Mouse (Mus musculus) B cell, adult (primary cell): ENCODE measurements around the gene Sash3. TPM values are rescaled to one million over a fixed set of nuclear protein-coding genes. Genes with fewer than 3 reads are reported as not detected.

Experiments
- total RNA-seq: library from RNA; stranded (reverse); gene quantifications from 4 replicates; pipeline ENCODE4 v1.2.4, GENCODE M21; 2023; ENCODE audit not compliant: inconsistent age

Sash3 gene
- 192 to 211 TPM (median 201 TPM) in 4 replicates for total RNA-seq

DNA sequence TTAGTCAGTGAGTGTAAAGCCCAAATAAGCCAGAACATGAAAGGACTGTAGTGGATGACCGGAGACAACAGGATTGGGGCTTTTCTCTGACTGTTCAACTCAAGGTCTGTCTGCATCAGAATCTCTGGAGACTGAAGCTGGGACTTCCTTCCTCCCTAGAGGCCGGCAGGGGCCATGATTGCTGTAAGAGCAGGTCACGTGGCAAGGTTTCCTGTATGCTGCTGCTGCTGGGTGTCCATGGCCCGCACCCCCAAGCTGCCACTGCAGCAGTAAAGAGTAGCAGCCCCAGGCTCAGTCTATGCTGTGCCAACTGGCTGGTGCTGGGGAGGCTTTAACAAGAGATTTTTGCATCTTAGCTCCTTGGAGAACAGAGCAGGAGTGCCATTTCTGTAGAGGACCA, at the start of gene Sash3:
Gene Sash3, plus strand, starts transcription at position 175 of the 400 bp plus-strand sequence.

DNA sequence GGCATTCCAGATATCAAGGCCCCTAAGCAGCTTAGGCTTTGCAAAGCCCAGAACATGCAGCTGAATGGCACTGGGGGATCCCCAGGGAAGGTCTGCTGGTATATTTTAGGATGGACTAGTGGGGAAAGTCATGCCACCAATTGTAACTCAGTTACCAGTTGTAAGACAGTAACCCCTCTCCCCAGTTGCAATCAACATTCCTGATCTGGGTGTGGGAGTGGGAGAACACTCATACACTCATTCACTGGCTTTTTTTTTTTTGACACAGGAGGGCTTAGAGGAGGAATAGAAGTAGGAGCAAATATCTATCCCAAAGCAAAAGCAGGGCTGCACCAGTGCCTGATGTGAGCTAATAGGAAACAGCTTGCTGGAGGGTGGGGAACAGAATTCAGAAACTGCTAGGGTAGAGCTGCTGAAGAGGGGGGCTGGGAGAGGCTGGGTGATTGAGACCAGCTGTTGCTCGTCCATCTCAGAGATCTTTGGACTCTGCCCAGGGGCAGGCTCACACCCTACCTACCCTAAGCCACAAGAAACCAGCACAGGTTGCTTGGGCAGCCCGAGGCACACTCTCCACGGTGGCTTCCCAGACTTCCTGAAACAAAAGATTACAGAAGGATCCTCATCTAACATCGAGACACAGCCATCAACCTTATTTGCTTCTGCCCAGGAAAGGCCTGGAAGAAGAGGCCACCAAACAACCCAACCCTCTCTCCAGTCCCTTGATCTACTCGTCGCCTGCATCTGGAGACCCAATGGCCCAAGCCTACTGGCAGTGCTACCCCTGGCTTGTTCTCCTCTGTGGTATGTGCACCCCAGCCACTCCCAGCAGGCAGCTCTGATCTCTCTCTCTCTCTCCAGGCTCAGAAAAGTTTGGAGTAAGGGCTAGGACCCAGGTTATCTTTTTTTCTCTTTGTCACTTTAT, 37.6 kb upstream of the Sash3 start, which contains the start of gene Xpnpep2:
Gene Xpnpep2, plus strand, starts transcription at position 332 of the 922 bp plus-strand sequence.

DNA sequence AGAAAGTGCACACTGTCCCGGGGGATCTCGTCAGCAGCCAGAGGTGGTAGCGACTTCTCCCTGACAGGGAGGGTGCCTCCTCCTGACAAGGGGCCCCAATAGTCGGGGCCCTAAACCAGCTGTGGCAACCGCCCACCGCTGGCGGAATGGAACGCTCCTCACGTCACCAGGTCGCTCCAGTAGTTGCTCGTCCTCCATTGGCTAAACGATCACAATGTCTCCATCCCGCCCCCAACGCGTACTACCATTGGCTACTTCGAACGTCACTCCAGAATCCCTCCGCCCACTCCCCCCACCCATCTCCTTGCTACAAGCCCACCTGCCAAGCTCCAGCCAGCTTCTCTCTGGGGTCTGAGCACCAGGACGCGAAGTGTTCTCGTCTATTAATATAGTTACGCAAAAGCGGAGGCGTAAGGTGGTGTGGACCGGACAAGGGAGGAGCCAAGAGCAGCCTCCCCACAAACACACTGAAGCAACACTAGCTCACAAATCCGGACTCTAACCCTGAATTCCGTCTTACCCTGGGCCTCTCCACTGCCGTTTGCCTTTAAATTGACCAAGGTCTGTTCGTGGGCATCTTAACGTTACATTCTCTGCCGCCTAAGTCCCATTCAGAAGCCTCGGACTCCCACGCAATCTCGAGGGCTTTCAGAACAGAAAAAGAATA, 62.4 kb downstream of the Sash3 start, which contains the start of gene Zdhhc9:
Gene Zdhhc9, minus strand, starts transcription at position 360 of the 667 bp plus-strand sequence.

Other genes with a start within 250 kb of the Sash3 start
- 9.2 to 11.6 TPM (median 9.5 TPM) in 4 replicates for gene Ocrl, start 234.0 kb upstream of the Sash3 start, total RNA-seq
- gene Apln, start 111.6 kb upstream of the Sash3 start, total RNA-seq, result not detected in 4 replicates
- 0.19 TPM in 1 of 4 replicates, not detected in the others for gene Xpnpep2, start 37.7 kb upstream of the Sash3 start, total RNA-seq
- gene Zdhhc9, start 62.4 kb downstream of the Sash3 start, total RNA-seq, result 23.9 to 25.9 TPM (median 25.1 TPM) in 4 replicates
- 42.4 to 49.4 TPM (median 47.1 TPM) in 4 replicates for gene Utp14a, start 110.4 kb downstream of the Sash3 start, total RNA-seq
- gene Bcorl1, start 194.9 kb downstream of the Sash3 start, total RNA-seq, result 5.5 to 7.8 TPM (median 5.8 TPM) in 4 replicates